Mouse (Mus musculus): ENCODE measurements around the gene Fads1. TPM values are rescaled to one million over a fixed set of nuclear protein-coding genes. Genes with fewer than 3 reads are reported as not detected.

Fads1 gene
- polyA plus RNA-seq, 1 experiment from 2014 or later = 58.9 TPM

Small RNAs within 50 kb of the gene (microRNA-seq; reads per million reads assigned to microRNA genes)
- not detected for gene Mir6993

Other genes with a start within 250 kb of the Fads1 start
- gene Fth1, start 202.3 kb upstream of the Fads1 start, polyA plus RNA-seq (2015; fragmentation: Nextera tagmentation; extraction: Ambion mirVana) = 2,189 and 2,554 TPM in 2 replicates
- 0.23 and 0.27 TPM in 2 replicates for gene Best1, start 181.3 kb upstream of the Fads1 start, polyA plus RNA-seq (2015; fragmentation: Nextera tagmentation; extraction: Ambion mirVana)
- gene Rab3il1, start 181.2 kb upstream of the Fads1 start, polyA plus RNA-seq (2015; fragmentation: Nextera tagmentation; extraction: Ambion mirVana) = 32.5 and 36.7 TPM in 2 replicates
- 39.4 and 41.9 TPM in 2 replicates for gene Fads3, start 141.3 kb upstream of the Fads1 start, polyA plus RNA-seq (2015; fragmentation: Nextera tagmentation; extraction: Ambion mirVana)
- 47.1 and 50.3 TPM in 2 replicates for gene Fads2, start 81.1 kb upstream of the Fads1 start, polyA plus RNA-seq (2015; fragmentation: Nextera tagmentation; extraction: Ambion mirVana)
- gene Tmem258, start 21.1 kb downstream of the Fads1 start, polyA plus RNA-seq (2015; fragmentation: Nextera tagmentation; extraction: Ambion mirVana) = 399 and 448 TPM in 2 replicates
- gene Fen1, start 21.3 kb downstream of the Fads1 start, polyA plus RNA-seq (2015; fragmentation: Nextera tagmentation; extraction: Ambion mirVana) = 49.0 and 56.8 TPM in 2 replicates
- 8.4 and 11.1 TPM in 2 replicates for gene Myrf, start 57.9 kb downstream of the Fads1 start, polyA plus RNA-seq (2015; fragmentation: Nextera tagmentation; extraction: Ambion mirVana)
- gene Dagla, start 122.0 kb downstream of the Fads1 start, polyA plus RNA-seq (2015; fragmentation: Nextera tagmentation; extraction: Ambion mirVana) = 0.96 and 0.99 TPM in 2 replicates
- gene Syt7, start 206.2 kb downstream of the Fads1 start, polyA plus RNA-seq (2015; fragmentation: Nextera tagmentation; extraction: Ambion mirVana) = 0.43 and 0.61 TPM in 2 replicates

All from heart, embryonic 13.5 days (tissue).